Mouse (Mus musculus): ENCODE measurements around the gene Pold1. TPM values are rescaled to one million over a fixed set of nuclear protein-coding genes. Genes with fewer than 3 reads are reported as not detected.

Pold1 gene
- polyA plus RNA-seq, 1 experiment from 2014 or later: 20.5 TPM

DNA sequence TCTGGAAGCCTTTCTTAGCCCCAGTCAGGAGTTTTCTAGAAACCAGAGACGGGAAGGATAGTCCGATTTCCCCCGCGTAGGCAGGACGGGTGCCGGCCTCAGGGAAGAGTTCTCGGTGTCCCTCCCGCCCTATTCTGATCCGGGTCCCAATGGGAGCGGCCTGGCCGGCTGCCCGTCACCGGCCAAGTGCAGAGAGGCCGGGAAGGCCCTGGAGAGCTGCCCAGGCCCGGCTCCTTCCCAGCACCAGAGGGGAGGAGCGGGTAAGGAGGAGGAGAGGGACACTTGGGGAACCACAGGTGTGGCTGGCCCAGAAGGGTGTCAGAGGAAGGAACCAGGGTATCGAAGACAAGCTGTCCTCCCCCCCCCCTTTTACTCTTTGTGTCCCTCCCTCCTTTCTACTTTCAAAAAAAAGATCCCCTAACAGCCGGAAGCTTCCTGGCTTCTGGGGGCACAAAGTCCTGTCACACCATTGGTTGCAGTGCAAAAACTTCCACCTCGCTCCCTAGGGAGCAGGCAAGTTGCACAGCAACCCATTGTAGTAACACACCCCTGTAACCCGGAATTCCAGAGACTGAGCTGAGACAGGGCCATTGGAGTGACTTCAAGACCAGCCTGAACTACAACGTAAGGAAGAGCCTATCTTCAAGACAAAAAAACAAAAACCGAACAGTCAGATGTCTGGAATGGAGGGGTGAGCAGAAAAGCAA, 23.4 kb downstream of the Pold1 start:
- ATAC-seq: no peak
- Histone ChIP-seq H3K9me3 (ENCODE audit: control insufficient read depth, low read length) (no peaks in the 10 kb centered on the region), H3K27me3 (replicated peaks; ENCODE audit: control insufficient read depth, insufficient read depth, low read length) (peaks cover 21% of the 10 kb centered on the region), H3K27ac (ENCODE audit: low read depth, low read length) (no peak overlapping the region), H3K36me3 (ENCODE audit: control insufficient read depth, insufficient read depth, low read length) (no peaks in the 10 kb centered on the region), H3K4me2 (ENCODE audit: low read length) (peak overlapping the region; percentile 30), H3K4me3 (ENCODE audit: low read length) (no peak overlapping the region), H3K4me1 (ENCODE audit: control insufficient read depth, insufficient read depth, low read depth, low read length) (peaks cover 10% of the 10 kb centered on the region; the same call in 1 of the 2 replicates), H3K9ac (ENCODE audit: low read depth, low read length) (peak overlapping the region; percentile 24; the same call in 1 of the 2 replicates)
- WGBS: 9% methylated on average over 22 of the region's 22 CpGs

DNA sequence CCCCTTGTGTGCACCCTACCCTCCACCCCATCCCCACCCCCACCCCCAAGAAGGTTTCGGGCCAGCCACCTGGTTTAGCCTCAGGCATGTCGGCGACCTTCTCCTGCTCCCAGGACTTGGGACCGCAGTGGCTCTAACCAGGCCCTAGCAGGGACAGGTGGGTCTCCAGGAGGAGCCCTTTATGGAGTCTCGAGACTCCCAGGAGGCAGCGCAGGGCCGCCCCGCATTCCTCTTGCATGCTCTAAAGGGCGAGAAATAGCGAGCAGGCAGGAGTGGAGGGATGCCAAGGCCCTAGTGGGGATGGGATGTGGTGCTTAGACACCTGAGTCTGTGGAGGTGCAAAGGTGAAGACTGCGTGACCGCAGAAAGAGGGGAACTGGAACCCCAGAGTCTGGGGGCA, 24.1 kb downstream of the Pold1 start, which contains the start of gene Mybpc2:
Gene Mybpc2 (minus strand): TSS at position 155 of the 400 bp plus-strand sequence.
- peaks cover 10% of the 10 kb centered on the region; the same call in 1 of the 2 replicates for H3K4me1 ChIP-seq (ENCODE audit: control insufficient read depth, insufficient read depth, low read depth, low read length)
- H3K27ac ChIP-seq (ENCODE audit: low read depth, low read length): no peak within 1 kb of the TSS
- H3K9ac ChIP-seq (ENCODE audit: low read depth, low read length): peak within 1 kb of the TSS; percentile 24; the same call in 1 of the 2 replicates
- peaks cover 21% of the 10 kb centered on the region for H3K27me3 ChIP-seq (replicated peaks; ENCODE audit: control insufficient read depth, insufficient read depth, low read length)
- 35% methylated on average over 12 of the region's 12 CpGs for WGBS
- H3K4me2 ChIP-seq (ENCODE audit: low read length): peak within 1 kb of the TSS; percentile 30
- no peak within 1 kb of the TSS for H3K4me3 ChIP-seq (ENCODE audit: low read length)
- no peak for ATAC-seq
- H3K36me3 ChIP-seq (ENCODE audit: control insufficient read depth, insufficient read depth, low read length): no peaks in the 10 kb centered on the region
- H3K9me3 ChIP-seq (ENCODE audit: control insufficient read depth, low read length): no peaks in the 10 kb centered on the region

DNA sequence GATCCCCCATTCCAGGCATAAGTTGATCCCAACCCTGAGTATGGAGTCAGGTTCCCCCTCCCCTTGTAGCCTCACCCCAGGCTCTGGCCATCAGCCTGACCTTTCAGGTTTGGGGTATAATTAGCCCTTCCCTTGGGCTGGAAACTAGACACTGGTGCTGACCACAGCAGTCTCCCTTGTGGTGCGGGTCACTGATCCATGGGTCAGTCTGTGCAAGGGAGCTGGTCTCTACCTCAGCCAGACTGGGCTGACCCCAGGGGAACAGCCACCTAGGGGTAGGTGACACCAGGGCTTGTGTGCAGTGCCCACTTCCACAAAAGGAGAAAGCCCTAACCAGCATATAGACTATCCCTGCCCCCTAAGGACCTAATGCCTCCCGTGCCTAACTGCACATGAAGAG, 25.6 kb downstream of the Pold1 start:
- ATAC-seq: no peak
- Histone ChIP-seq H3K4me3 (ENCODE audit: low read length) (no peak overlapping the region), H3K9me3 (ENCODE audit: control insufficient read depth, low read length) (no peaks in the 10 kb centered on the region), H3K27me3 (replicated peaks; ENCODE audit: control insufficient read depth, insufficient read depth, low read length) (peaks cover 17% of the 10 kb centered on the region), H3K4me1 (ENCODE audit: control insufficient read depth, insufficient read depth, low read depth, low read length) (peaks cover 7% of the 10 kb centered on the region; the same call in 1 of the 2 replicates), H3K36me3 (ENCODE audit: control insufficient read depth, insufficient read depth, low read length) (no peaks in the 10 kb centered on the region), H3K9ac (ENCODE audit: low read depth, low read length) (no peak overlapping the region), H3K27ac (ENCODE audit: low read depth, low read length) (no peak overlapping the region), H3K4me2 (ENCODE audit: low read length) (no peak overlapping the region)
- 87% methylated on average over 2 of the region's 2 CpGs for WGBS

DNA sequence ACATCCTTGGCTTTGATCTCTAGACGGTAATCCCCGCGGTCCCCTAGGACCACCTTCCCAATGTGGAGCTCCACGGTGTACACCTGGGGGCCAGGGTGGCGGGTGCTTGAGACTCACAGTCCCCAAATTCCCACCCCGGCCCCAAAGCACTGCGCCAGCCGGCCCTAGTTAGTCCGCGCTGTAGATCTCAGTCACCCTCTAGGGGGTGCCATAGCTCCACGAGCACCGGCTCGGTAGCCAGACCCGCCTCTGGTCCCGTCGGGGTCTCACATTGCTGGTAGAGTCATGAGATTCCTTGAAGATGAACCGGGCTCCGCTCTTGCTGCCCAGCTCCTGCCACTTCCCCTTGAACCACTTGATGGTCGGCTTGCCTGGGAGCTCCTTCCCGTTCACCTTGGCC, 26.9 kb downstream of the Pold1 start:
- H3K4me1 ChIP-seq (ENCODE audit: control insufficient read depth, insufficient read depth, low read depth, low read length): peaks cover 3% of the 10 kb centered on the region; the same call in 1 of the 2 replicates
- H3K27ac ChIP-seq (ENCODE audit: low read depth, low read length): no peak overlapping the region
- no peak overlapping the region for H3K9ac ChIP-seq (ENCODE audit: low read depth, low read length)
- H3K36me3 ChIP-seq (ENCODE audit: control insufficient read depth, insufficient read depth, low read length): no peaks in the 10 kb centered on the region
- H3K9me3 ChIP-seq (ENCODE audit: control insufficient read depth, low read length): no peaks in the 10 kb centered on the region
- ATAC-seq: no peak
- H3K27me3 ChIP-seq (replicated peaks; ENCODE audit: control insufficient read depth, insufficient read depth, low read length): peaks cover 17% of the 10 kb centered on the region
- 2% methylated on average over 20 of the region's 20 CpGs for WGBS
- H3K4me3 ChIP-seq (ENCODE audit: low read length): no peak overlapping the region
- H3K4me2 ChIP-seq (ENCODE audit: low read length): peak overlapping the region; percentile 12

DNA sequence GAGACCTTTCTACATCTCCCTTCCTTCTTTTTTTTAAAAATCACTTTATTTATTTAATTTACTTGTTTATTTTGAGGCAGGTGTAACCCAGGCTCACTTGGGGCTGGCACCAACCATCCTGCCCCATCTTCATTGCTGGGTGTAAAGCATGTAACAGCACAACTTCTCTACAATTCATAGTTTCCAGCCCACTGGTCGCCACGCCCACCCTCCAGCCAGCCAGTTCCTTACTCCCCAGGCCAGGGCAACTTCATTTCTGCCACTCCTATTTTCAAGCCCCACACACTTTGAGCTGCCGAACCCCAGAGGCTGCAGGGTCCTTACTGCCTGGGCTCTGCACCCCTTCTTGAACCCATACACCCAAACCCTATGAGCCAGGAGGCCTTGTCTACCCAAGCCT, 27.7 kb downstream of the Pold1 start:
- no peak overlapping the region for H3K9ac ChIP-seq (ENCODE audit: low read depth, low read length)
- no peaks in the 10 kb centered on the region for H3K9me3 ChIP-seq (ENCODE audit: control insufficient read depth, low read length)
- no peaks in the 10 kb centered on the region for H3K36me3 ChIP-seq (ENCODE audit: control insufficient read depth, insufficient read depth, low read length)
- peaks cover 3% of the 10 kb centered on the region; the same call in 1 of the 2 replicates for H3K4me1 ChIP-seq (ENCODE audit: control insufficient read depth, insufficient read depth, low read depth, low read length)
- H3K4me2 ChIP-seq (ENCODE audit: low read length): no peak overlapping the region
- H3K27me3 ChIP-seq (replicated peaks; ENCODE audit: control insufficient read depth, insufficient read depth, low read length): peaks cover 17% of the 10 kb centered on the region
- 71% methylated on average over 3 of the region's 3 CpGs for WGBS
- ATAC-seq: no peak
- no peak overlapping the region for H3K4me3 ChIP-seq (ENCODE audit: low read length)
- H3K27ac ChIP-seq (ENCODE audit: low read depth, low read length): no peak overlapping the region

DNA sequence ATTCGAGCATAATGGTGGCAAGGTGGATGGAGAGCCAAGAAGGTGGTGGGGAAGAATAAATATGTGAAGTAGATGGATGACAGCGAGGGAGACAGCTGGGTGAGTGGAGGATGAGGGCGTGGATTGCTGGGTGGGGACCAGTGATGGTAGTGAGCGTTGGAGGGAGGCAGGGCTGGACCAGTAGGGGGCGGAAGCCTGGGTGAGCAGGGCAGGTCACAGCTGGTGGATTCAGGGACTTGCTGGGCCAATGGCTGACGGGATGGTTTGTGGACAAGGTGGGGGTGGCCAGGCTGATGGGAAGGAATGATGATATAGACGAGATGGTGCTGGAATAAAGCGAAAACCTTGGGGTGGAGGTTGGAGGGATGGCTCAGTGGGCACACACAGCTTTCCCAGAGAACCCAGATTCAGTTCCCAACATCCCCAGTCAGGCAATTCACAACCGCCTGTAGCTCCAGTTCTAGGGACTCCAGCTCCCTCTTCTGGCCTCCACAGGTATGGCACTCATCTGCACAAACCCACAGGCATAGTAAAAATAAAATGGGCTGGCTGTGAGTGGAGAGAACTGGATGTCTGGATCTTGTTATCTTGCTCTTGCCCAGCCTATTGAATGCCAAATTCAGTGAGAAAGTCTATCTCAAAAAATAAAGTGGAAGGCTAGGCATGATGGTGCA, 29.3 kb downstream of the Pold1 start:
- H3K27ac ChIP-seq (ENCODE audit: low read depth, low read length): no peak overlapping the region
- no peak for ATAC-seq
- H3K36me3 ChIP-seq (ENCODE audit: control insufficient read depth, insufficient read depth, low read length): no peaks in the 10 kb centered on the region
- 75% methylated on average over 9 of the region's 9 CpGs for WGBS
- peaks cover 3% of the 10 kb centered on the region; the same call in 1 of the 2 replicates for H3K4me1 ChIP-seq (ENCODE audit: control insufficient read depth, insufficient read depth, low read depth, low read length)
- no peak overlapping the region for H3K9ac ChIP-seq (ENCODE audit: low read depth, low read length)
- H3K4me3 ChIP-seq (ENCODE audit: low read length): no peak overlapping the region
- no peaks in the 10 kb centered on the region for H3K9me3 ChIP-seq (ENCODE audit: control insufficient read depth, low read length)
- H3K4me2 ChIP-seq (ENCODE audit: low read length): no peak overlapping the region
- H3K27me3 ChIP-seq (replicated peaks; ENCODE audit: control insufficient read depth, insufficient read depth, low read length): peaks cover 17% of the 10 kb centered on the region

DNA sequence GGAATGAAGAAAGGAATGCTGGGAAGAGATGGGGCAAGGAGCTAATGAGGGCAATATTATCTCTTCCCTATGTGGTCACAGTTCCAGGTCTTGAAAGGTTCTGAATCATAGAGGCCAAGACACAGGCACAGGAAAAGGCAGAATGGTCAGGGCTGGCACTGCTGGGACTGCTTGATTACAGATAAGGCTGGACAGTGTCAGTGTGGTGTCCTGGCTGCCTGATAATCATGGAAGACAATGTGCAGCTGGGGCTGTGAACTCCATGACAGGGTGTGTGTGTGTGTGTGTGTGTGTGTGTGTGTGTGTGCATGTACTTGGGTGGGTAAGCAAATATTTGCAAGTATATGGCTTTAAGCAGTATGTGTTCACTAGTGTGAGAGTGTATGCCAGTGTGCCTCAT, 41.2 kb downstream of the Pold1 start:
- H3K27me3 ChIP-seq (replicated peaks; ENCODE audit: control insufficient read depth, insufficient read depth, low read length): peaks cover 6% of the 10 kb centered on the region
- ATAC-seq: no peak
- H3K36me3 ChIP-seq (ENCODE audit: control insufficient read depth, insufficient read depth, low read length): no peaks in the 10 kb centered on the region
- no peaks in the 10 kb centered on the region; the same call in 1 of the 2 replicates for H3K9me3 ChIP-seq (ENCODE audit: control insufficient read depth, low read length)
- no peaks in the 10 kb centered on the region for H3K4me1 ChIP-seq (ENCODE audit: control insufficient read depth, insufficient read depth, low read depth, low read length)
- no peak overlapping the region for H3K27ac ChIP-seq (ENCODE audit: low read depth, low read length)
- H3K4me3 ChIP-seq (ENCODE audit: low read length): no peak overlapping the region
- no peak overlapping the region for H3K9ac ChIP-seq (ENCODE audit: low read depth, low read length)
- no peak overlapping the region for H3K4me2 ChIP-seq (ENCODE audit: low read length)

DNA sequence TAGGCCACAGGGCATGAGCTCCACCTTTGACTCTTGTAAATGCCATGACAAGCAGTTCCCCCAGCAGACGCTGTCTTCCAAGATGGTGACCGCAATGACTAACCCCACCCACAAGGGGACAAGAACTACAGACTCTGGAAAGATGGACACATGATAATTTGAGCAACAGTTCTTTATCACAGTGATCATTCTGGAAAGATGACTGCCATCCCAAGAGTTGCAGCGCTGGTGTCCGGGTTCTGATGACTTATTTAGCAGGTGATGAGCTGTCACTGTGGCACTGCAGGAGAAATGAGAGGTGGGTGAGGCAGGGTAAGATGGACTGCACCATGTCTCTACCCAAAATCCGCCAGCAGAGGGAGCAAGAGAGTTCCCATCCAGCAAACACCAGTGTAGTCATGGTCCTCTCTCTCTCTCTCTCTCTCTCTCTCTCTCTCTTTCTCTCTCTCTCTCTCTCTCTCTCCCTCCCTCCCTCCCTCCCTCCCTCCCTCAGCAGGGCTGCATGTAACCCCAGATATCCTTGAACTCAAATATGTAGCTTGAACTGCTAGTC, 47.0 kb downstream of the Pold1 start:
- H3K9me3 ChIP-seq (ENCODE audit: control insufficient read depth, low read length): no peaks in the 10 kb centered on the region
- H3K27ac ChIP-seq (ENCODE audit: low read depth, low read length): no peak overlapping the region
- 33% methylated on average over 5 of the region's 5 CpGs for WGBS
- no peak overlapping the region for H3K4me2 ChIP-seq (ENCODE audit: low read length)
- no peak overlapping the region for H3K9ac ChIP-seq (ENCODE audit: low read depth, low read length)
- peaks cover 5% of the 10 kb centered on the region; the same call in 1 of the 2 replicates for H3K4me1 ChIP-seq (ENCODE audit: control insufficient read depth, insufficient read depth, low read depth, low read length)
- ATAC-seq: peak; percentile 61; the same call in 1 of the 2 replicates
- no peak overlapping the region for H3K4me3 ChIP-seq (ENCODE audit: low read length)
- H3K36me3 ChIP-seq (ENCODE audit: control insufficient read depth, insufficient read depth, low read length): no peaks in the 10 kb centered on the region
- H3K27me3 ChIP-seq (replicated peaks; ENCODE audit: control insufficient read depth, insufficient read depth, low read length): no peaks in the 10 kb centered on the region

DNA sequence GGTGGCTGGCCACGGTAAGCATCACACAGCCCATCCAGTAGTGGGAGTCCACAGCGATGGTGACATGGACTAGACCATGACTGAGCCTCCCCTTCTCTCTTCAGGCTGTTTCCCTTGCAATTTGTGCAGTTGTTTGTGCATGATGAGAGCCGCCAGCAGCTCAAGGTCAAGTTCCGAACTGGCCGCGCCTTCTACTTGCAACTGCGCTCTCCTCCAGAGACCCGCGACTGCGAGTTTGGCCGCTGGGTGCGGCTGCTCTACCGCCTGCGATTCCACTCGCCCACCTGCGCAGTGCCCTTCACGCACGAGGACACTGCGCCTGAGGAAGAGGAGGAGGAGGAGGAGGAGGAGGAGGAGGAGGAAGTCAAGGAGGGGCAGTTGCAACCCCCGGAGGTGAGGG, 48.6 kb downstream of the Pold1 start:
- H3K27ac ChIP-seq (ENCODE audit: low read depth, low read length): no peak overlapping the region
- no peak for ATAC-seq
- no peak overlapping the region for H3K4me3 ChIP-seq (ENCODE audit: low read length)
- H3K4me2 ChIP-seq (ENCODE audit: low read length): no peak overlapping the region
- no peaks in the 10 kb centered on the region for H3K36me3 ChIP-seq (ENCODE audit: control insufficient read depth, insufficient read depth, low read length)
- no peak overlapping the region for H3K9ac ChIP-seq (ENCODE audit: low read depth, low read length)
- peaks cover 12% of the 10 kb centered on the region for H3K4me1 ChIP-seq (ENCODE audit: control insufficient read depth, insufficient read depth, low read depth, low read length)
- 65% methylated on average over 20 of the region's 20 CpGs for WGBS
- no peaks in the 10 kb centered on the region for H3K27me3 ChIP-seq (replicated peaks; ENCODE audit: control insufficient read depth, insufficient read depth, low read length)
- no peaks in the 10 kb centered on the region for H3K9me3 ChIP-seq (ENCODE audit: control insufficient read depth, low read length)

Data from hindbrain, embryonic 16.5 days (tissue).